Mouse (Mus musculus) limb, embryonic 11.5 days (tissue): ENCODE measurements at regions not wholly inside any gene's neighbourhood (a gene's known extent, or its start where the extent isn't known, plus 50 kb on each side); places are given as distances from the start of the nearest gene placed in this dataset.
A peak's percentile ranks its signal among the peaks of the same experiment; 100 is the strongest.

Experiments used
- ATAC-seq: fragments of 200-750 bp; cut with Nextera tagmentation; 2 replicates; pipeline ENCODE4 v1.8.0; 2017; ENCODE audit warnings: low read depth; ENCODE audit not compliant: insufficient number of reproducible peaks, low FRiP score, low TSS enrichment
- DNase-seq: peaks from one replicate; pipeline ENCODE4 v3.0.0-alpha.2; 2015; ENCODE audit warnings: low spot score
- H3K27ac ChIP-seq: fragments of 300-500 bp; sonication (generic); replicated peaks from 2 replicates; pipeline ENCODE4 v1.5.1; 2014; ENCODE audit warnings: low read depth, mild to moderate bottlenecking, low read length
- H3K27me3 ChIP-seq: fragments of 300-500 bp; sonication (generic); 2 replicates; pipeline ENCODE4 v1.6.1; 2014; ENCODE audit warnings: mild to moderate bottlenecking, low read length, mixed read lengths; ENCODE audit not compliant: control insufficient read depth, insufficient read depth
- H3K36me3 ChIP-seq: fragments of 300-500 bp; sonication (generic); 2 replicates; pipeline ENCODE4 v1.6.1; 2014; ENCODE audit warnings: mild to moderate bottlenecking, low read length, moderate library complexity, mixed read lengths; ENCODE audit not compliant: control insufficient read depth, insufficient read depth
- H3K4me1 ChIP-seq: fragments of 300-500 bp; sonication (generic); 2 replicates; pipeline ENCODE4 v1.6.1; 2014; ENCODE audit warnings: low read length, mixed read lengths; ENCODE audit not compliant: control insufficient read depth, insufficient read depth
- H3K4me2 ChIP-seq: fragments of 300-500 bp; sonication (generic); 2 replicates; pipeline ENCODE4 v1.6.1; 2014; ENCODE audit warnings: low read depth, mild to moderate bottlenecking, moderate library complexity; ENCODE audit not compliant: severe bottlenecking
- H3K4me3 ChIP-seq: fragments of 300-500 bp; sonication (generic); 2 replicates; pipeline ENCODE4 v1.5.1; 2014; ENCODE audit warnings: low read depth, low read length
- H3K9ac ChIP-seq: fragments of 300-500 bp; sonication (generic); 2 replicates; pipeline ENCODE4 v1.6.1; 2014; ENCODE audit warnings: mild to moderate bottlenecking, low read length
- H3K9me3 ChIP-seq: fragments of 300-500 bp; sonication (generic); 2 replicates; pipeline ENCODE4 v1.6.1; 2016; ENCODE audit warnings: low read length; ENCODE audit not compliant: control insufficient read depth
- WGBS: fragments of 180-500 bp; shearing (Covaris S2); extraction: QIAGEN DNeasy Blood & Tissue Kit; methylation state at CpG from one replicate; pipeline ENCODE4 v1.1.7; 2014; 5-methylcytosine and 5-hydroxymethylcytosine counted together

DNA sequence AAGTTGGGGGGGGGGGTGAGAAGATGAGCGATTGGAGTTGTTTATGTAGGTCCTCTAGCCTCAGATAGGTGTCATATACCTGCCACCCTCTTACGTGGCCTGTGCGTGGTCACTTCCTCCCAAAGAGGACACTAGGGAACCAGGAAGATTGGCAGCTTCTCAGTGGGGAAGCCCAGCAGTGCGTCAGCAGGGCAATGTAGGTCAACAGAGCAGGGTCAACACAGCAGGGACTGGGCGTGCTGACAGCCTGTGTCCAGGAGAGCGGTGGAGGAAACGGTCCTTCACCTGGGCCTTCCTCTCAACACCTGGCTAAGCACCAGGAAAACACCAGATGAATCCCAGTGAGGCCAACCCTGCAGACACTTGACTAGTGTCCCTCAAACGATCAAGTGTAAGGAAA is 122.4 kb upstream of the Dio3 start:
- no peak overlapping the region for H3K9ac ChIP-seq
- H3K4me2 ChIP-seq, result no peak overlapping the region
- peaks cover 9% of the 10 kb centered on the region for H3K4me1 ChIP-seq
- no peak for ATAC-seq
- no peaks in the 10 kb centered on the region for H3K9me3 ChIP-seq
- H3K27ac ChIP-seq, result no peak overlapping the region
- peak; percentile 33 for DNase-seq
- no peaks in the 10 kb centered on the region for H3K36me3 ChIP-seq
- H3K27me3 ChIP-seq, result peaks cover 59% of the 10 kb centered on the region
- H3K4me3 ChIP-seq, result no peak overlapping the region
- 18% methylated on average over 8 of the region's 8 CpGs for WGBS

DNA sequence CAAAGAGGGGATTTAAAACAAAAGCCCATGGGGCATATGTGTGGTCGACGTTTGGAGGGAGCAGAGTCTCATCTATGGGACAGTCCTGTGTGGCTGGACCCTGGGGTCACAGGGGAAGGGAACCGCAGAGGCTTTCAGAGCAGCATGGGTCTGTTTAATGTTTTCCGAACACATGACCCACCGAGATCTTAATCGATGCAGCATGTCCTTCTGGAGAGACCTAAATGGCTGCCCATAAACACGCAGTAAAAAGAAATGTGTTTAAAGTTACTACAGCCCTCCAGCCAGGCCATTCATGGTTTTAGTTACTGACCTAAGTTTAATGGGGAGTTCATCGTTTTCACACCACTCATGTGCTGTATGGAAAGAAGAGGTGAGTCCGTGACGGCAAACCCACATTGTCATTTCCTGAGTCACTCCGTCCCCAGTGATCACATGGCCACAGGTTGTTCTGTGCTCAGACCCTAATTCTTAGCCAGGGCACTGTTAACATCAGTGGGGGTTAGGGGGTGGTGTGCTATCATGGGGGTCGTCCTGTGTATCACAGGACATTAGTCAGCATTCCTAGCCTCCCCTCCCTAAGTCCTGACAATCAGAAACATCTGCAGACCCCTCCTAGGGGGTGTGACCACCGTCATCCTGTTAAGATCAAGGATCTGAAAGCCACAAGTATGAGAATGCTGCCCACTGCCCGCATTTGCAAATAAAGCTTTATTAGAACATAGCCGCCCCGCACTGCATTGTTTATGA is 120.7 kb upstream of the Dio3 start:
- peak; percentile 70 for DNase-seq
- H3K27me3 ChIP-seq, result peaks cover 64% of the 10 kb centered on the region
- H3K9ac ChIP-seq, result no peak overlapping the region
- peak; percentile 65; the same call in 1 of the 2 replicates for ATAC-seq
- H3K4me1 ChIP-seq, result peaks cover 9% of the 10 kb centered on the region
- 17% methylated on average over 16 of the region's 16 CpGs for WGBS
- H3K4me2 ChIP-seq, result no peak overlapping the region
- no peaks in the 10 kb centered on the region for H3K9me3 ChIP-seq
- H3K4me3 ChIP-seq, result no peak overlapping the region
- H3K27ac ChIP-seq, result no peak overlapping the region
- no peaks in the 10 kb centered on the region for H3K36me3 ChIP-seq

DNA sequence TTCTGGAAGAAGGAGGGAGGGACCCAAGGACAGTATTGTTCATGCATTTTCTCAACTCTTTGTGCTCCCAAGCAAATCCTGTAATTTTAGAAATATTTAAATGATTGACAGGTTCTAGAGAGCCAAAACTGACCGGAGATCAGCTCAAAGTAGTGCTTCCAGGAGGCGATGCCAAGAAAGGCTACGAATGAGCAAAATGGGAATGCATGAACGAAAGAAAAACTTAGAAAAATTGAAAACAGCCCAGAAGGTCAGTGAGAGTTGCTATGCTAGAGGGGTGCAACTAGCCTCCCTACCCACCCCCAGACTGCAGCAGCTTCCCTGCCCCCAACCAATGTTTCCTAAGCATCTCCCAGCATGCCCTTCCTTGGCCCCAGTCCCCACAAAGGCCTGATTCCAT is 117.6 kb upstream of the Dio3 start:
- ATAC-seq (no peak), DNase-seq (no peak)
- peaks cover 70% of the 10 kb centered on the region for H3K27me3 ChIP-seq
- no peaks in the 10 kb centered on the region for H3K36me3 ChIP-seq
- no peak overlapping the region for H3K4me3 ChIP-seq
- WGBS, result 87% methylated on average over 4 of the region's 4 CpGs
- no peak overlapping the region for H3K9ac ChIP-seq
- no peak overlapping the region for H3K27ac ChIP-seq
- no peak overlapping the region for H3K4me2 ChIP-seq
- H3K9me3 ChIP-seq, result no peaks in the 10 kb centered on the region
- peaks cover 6% of the 10 kb centered on the region; the same call in 1 of the 2 replicates for H3K4me1 ChIP-seq

DNA sequence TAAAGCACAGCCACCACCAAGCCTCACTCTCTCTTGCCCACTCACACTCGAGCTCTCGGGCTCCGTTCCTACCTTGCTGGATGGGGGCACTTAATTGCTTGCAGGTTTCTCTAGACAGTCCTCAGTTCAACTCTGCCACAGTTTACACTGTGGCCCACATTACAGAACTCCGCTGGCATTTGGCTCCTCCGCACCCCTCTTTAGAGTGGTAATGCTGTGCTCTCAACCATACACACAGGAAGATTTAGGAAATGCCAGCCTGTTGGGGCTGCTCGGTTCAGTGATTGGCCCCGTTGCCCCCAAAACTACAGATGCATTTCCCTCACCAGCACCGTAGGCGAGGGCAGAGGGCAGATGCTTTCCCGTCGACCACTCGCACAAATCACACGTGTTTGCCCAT is 113.4 kb upstream of the Dio3 start:
- Histone ChIP-seq H3K9ac (no peak overlapping the region), H3K4me3 (no peak overlapping the region), H3K4me2 (no peak overlapping the region), H3K36me3 (no peaks in the 10 kb centered on the region), H3K27ac (no peak overlapping the region), H3K9me3 (no peaks in the 10 kb centered on the region), H3K27me3 (peaks cover 73% of the 10 kb centered on the region), H3K4me1 (no peaks in the 10 kb centered on the region)
- no peak for DNase-seq
- no peak for ATAC-seq
- 68% methylated on average over 13 of the region's 13 CpGs for WGBS

DNA sequence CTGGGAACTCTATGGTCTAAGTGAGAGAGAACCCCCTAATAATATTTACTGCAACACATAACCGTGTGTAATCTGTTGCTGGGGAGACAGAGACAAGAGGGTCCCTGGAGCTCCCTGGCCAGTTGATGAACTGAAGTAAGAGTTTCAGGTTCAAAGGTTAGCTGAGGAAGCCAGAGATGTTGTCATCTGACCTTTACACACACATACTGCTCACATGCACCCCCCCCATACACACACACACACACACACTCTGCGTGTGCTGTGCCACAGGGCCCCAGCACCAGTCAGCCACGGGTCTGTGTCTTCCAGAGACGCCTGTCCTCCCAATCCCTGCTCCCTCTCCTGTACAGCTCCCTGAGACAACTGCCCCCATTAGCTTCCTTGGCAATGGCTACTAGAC is 110.5 kb upstream of the Dio3 start:
- peaks cover 57% of the 10 kb centered on the region for H3K27me3 ChIP-seq
- H3K4me2 ChIP-seq, result no peak overlapping the region
- no peak overlapping the region for H3K4me3 ChIP-seq
- ATAC-seq (no peak), DNase-seq (no peak)
- WGBS, result 83% methylated on average over 4 of the region's 4 CpGs
- H3K27ac ChIP-seq, result no peak overlapping the region
- no peak overlapping the region for H3K9ac ChIP-seq
- H3K4me1 ChIP-seq, result no peaks in the 10 kb centered on the region
- no peaks in the 10 kb centered on the region for H3K9me3 ChIP-seq
- no peaks in the 10 kb centered on the region for H3K36me3 ChIP-seq

DNA sequence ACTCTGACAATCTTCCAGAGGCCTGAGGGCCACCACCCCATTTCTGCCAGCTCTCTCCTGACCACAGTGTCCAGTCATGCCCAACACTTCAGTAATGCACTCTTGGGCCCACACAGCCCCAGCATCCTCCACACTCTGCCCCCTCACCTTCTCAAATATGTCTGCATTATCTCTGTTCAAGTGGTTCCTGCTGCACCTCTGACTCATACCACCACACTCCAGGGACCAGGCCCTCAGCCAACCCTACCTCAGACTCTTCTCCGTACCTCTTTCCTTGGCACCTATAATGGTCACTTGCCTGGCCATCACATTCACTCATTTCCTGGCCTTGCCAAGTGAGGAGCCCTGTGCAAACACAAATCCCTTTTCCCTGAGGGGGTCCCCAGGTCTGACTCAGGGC is 109.6 kb upstream of the Dio3 start:
- no peak for ATAC-seq
- Histone ChIP-seq H3K36me3 (no peaks in the 10 kb centered on the region), H3K4me3 (no peak overlapping the region), H3K4me2 (no peak overlapping the region), H3K9ac (no peak overlapping the region), H3K4me1 (no peaks in the 10 kb centered on the region), H3K27ac (no peak overlapping the region), H3K27me3 (peaks cover 54% of the 10 kb centered on the region), H3K9me3 (no peaks in the 10 kb centered on the region)
- DNase-seq, result no peak
- WGBS, result 88% methylated on average over 1 of the region's 1 CpGs

DNA sequence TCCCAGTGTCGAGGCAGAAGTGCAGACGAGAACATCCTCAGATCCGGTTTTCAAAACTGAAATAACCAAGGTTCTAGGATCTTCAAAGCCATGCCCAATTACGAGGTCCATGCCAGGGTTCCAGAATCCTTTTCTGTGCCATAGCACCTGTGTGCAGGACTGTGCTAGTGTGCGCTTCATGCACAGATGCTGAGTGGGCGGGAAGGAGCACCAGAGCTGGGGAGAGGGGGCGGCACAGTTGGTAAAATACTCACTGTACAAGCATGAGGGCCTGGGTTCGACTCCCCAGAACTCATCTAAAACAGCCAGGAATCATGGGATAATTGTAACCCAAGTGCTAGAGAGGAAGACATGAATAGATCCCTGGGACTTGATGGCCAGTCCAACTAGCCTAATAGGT is 108.4 kb upstream of the Dio3 start:
- no peak for DNase-seq
- H3K4me1 ChIP-seq, result no peaks in the 10 kb centered on the region
- no peaks in the 10 kb centered on the region for H3K36me3 ChIP-seq
- no peak for ATAC-seq
- WGBS, result 84% methylated on average over 8 of the region's 8 CpGs
- H3K27ac ChIP-seq, result no peak overlapping the region
- peaks cover 41% of the 10 kb centered on the region for H3K27me3 ChIP-seq
- no peak overlapping the region for H3K4me3 ChIP-seq
- no peak overlapping the region for H3K9ac ChIP-seq
- H3K4me2 ChIP-seq, result no peak overlapping the region
- no peaks in the 10 kb centered on the region for H3K9me3 ChIP-seq

DNA sequence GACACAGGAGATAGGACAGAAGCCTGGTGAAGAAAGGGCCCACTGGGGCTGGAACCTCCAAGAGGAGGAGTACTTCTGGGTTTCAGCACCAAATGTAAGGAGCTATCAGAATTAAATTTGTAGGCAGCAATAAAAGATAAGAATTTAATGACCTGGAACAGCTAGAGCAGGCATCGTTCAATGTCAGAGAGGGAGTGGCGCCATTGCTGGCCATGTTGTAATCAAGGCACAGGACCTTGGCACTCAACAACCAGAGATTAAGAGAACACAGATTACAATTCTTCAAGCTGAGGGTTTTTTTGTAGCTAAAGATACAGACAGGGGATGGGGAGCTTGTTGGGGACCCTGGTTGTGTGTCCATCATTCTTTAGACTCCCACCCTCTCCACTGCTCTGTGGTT is 101.0 kb upstream of the Dio3 start:
- H3K27me3 ChIP-seq, result peaks cover 4% of the 10 kb centered on the region; the same call in 1 of the 2 replicates

DNA sequence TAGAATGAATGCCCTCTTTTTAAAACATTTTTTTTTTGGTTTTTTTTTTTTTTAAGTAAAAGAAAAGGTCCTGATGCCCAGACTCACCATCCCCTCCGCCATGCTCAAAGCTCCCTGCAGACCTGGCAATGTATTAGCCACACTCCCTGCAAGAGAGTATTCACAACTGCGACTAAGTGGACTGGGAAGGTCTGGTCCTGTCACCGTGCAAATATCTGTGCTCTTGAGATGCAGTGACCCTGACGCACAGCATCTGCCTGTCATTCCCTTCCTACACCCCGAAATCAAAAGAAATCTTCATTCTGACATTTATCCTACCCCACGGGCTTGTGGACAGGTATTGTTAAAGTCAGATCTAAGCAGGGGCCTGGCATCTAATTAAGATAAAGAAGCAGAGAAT is 95.4 kb upstream of the Dio3 start:
- no peak overlapping the region for H3K4me3 ChIP-seq
- no peak overlapping the region for H3K27ac ChIP-seq
- no peak overlapping the region for H3K9ac ChIP-seq
- no peak overlapping the region for H3K4me2 ChIP-seq
- H3K36me3 ChIP-seq, result no peaks in the 10 kb centered on the region
- H3K9me3 ChIP-seq, result no peaks in the 10 kb centered on the region
- H3K4me1 ChIP-seq, result peaks cover 12% of the 10 kb centered on the region
- ATAC-seq (no peak), DNase-seq (no peak)
- peaks cover 51% of the 10 kb centered on the region for H3K27me3 ChIP-seq
- WGBS, result 55% methylated on average over 6 of the region's 6 CpGs

More for the DNA sequence above, 101.0 kb upstream of the Dio3 start:
- WGBS, result 98% methylated on average over 2 of the region's 2 CpGs
- no peak overlapping the region for H3K4me3 ChIP-seq
- H3K9ac ChIP-seq, result no peak overlapping the region
- no peak overlapping the region for H3K27ac ChIP-seq
- DNase-seq (no peak), ATAC-seq (no peak)
- no peaks in the 10 kb centered on the region for H3K9me3 ChIP-seq
- H3K4me1 ChIP-seq, result no peaks in the 10 kb centered on the region
- no peak overlapping the region for H3K4me2 ChIP-seq
- no peaks in the 10 kb centered on the region for H3K36me3 ChIP-seq
